Mouse (Mus musculus) midbrain, postnatal 0 days (tissue): Measurements from ENCODE around the gene Parp16. TPM values are rescaled to one million over a fixed set of nuclear protein-coding genes. Genes with fewer than 3 reads are reported as not detected.
"Not testable (repeated sequence)": the region's sequence is repeated elsewhere in the genome, so short reads cannot be mapped to it uniquely, and the experiment has no call there.

Experiments used
- ATAC-seq: fragments of 200-750 bp; cut with Nextera tagmentation; 2 replicates; pipeline ENCODE4 v1.8.0; 2017; ENCODE audit warnings: moderate number of reproducible peaks, mild to moderate bottlenecking, moderate TSS enrichment, moderate library complexity; ENCODE audit not compliant: low FRiP score
- DNase-seq: peaks from one replicate; pipeline ENCODE4 v3.0.0-alpha.2; 2015; ENCODE audit warnings: low spot score
- H3K27ac ChIP-seq: fragments of 300-500 bp; sonication (generic); 2 replicates; pipeline ENCODE4 v1.5.1; 2014; ENCODE audit warnings: low read depth, mild to moderate bottlenecking, low read length, mixed read lengths
- H3K27me3 ChIP-seq: fragments of 300-500 bp; sonication (generic); 2 replicates; pipeline ENCODE4 v1.6.1; 2014; ENCODE audit warnings: low read length, control low read depth, mixed read lengths; ENCODE audit not compliant: insufficient read depth
- H3K36me3 ChIP-seq: fragments of 300-500 bp; sonication (generic); 2 replicates; pipeline ENCODE4 v1.6.1; 2014; ENCODE audit warnings: low read length, control low read depth, mixed read lengths; ENCODE audit not compliant: insufficient read depth
- H3K4me1 ChIP-seq: fragments of 300-500 bp; sonication (generic); 2 replicates; pipeline ENCODE4 v1.6.1; 2014; ENCODE audit warnings: mild to moderate bottlenecking, control low read depth, antibody characterized with exemption, low read length, mixed read lengths; ENCODE audit not compliant: insufficient read depth
- H3K4me2 ChIP-seq: fragments of 300-500 bp; sonication (generic); 2 replicates; pipeline ENCODE4 v1.6.1; 2014; ENCODE audit warnings: low read depth, mild to moderate bottlenecking, low read length, mixed read lengths; ENCODE audit not compliant: poor library complexity, severe bottlenecking
- H3K4me3 ChIP-seq: fragments of 300-500 bp; sonication (generic); 2 replicates; pipeline ENCODE4 v1.5.1; 2014; ENCODE audit warnings: low read depth, mild to moderate bottlenecking, low read length, moderate library complexity
- H3K9ac ChIP-seq: fragments of 300-500 bp; sonication (generic); replicated peaks from 2 replicates; pipeline ENCODE4 v1.6.1; 2014; ENCODE audit warnings: mild to moderate bottlenecking, low read length, moderate library complexity, mixed read lengths; ENCODE audit not compliant: poor library complexity, severe bottlenecking
- H3K9me3 ChIP-seq: fragments of 300-500 bp; sonication (generic); 2 replicates; pipeline ENCODE4 v1.6.1; 2016; ENCODE audit warnings: low read length, control low read depth
- CTCF ChIP-seq: IDR thresholded peaks from 2 replicates; pipeline ENCODE4 v1.5.1; 2016; ENCODE audit warnings: antibody characterized with exemption, mild to moderate bottlenecking
- WGBS: fragments of 180-500 bp; shearing (Covaris S2); extraction: QIAGEN DNeasy Blood & Tissue Kit; methylation state at CpG from one replicate; pipeline ENCODE4 v1.1.7; 2014; 5-methylcytosine and 5-hydroxymethylcytosine counted together
- polyA plus RNA-seq: library from polyadenylated mRNA; unstranded; fragments of >200 nt; fragmentation: Nextera tagmentation; extraction: Ambion mirVana; gene quantifications from 2 replicates; pipeline ENCODE4 v1.2.1, GENCODE M21; 2015
- total RNA-seq: library from RNA; depleted of rRNA; stranded (reverse); fragments of >200 nt; gene quantifications from 2 replicates; pipeline ENCODE4 v1.2.3, GENCODE M21; 2014

Gene Parp16
- total and polyA plus RNA-seq, 2 experiments from 2014 or later: 7.0 to 7.5 TPM

DNA sequence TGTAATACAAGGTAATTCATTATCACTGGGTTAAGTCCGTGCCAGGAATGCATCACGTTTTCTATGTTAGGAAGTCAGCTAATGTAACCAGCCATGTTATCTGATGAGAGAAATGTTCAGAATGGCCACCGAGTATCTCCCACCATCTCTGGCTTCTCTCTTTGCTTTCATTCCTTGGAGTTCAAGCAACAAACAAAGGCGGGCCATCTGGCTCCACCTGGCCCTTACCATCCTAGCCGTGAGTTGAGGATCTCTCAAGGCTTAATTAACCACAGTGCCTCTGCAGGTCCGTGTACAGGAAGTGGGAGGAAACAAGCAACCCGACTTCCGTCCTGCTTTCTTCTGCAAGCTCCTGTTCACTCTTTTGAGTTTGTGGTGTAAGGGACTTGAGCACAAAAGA lies 21.8 kb downstream of the Parp16 start:
- DNase-seq (no peak), ATAC-seq (no peak)
- Histone ChIP-seq H3K4me1 (no peaks in the 10 kb centered on the region), H3K9me3 (no peaks in the 10 kb centered on the region), H3K36me3 (no peaks in the 10 kb centered on the region), H3K27me3 (no peaks in the 10 kb centered on the region), H3K4me3 (no peak overlapping the region), H3K4me2 (no peak overlapping the region), H3K27ac (no peak overlapping the region), H3K9ac (no peak overlapping the region)
- WGBS: 82% methylated on average over 8 of the region's 8 CpGs
- no peak for TF ChIP-seq CTCF

DNA sequence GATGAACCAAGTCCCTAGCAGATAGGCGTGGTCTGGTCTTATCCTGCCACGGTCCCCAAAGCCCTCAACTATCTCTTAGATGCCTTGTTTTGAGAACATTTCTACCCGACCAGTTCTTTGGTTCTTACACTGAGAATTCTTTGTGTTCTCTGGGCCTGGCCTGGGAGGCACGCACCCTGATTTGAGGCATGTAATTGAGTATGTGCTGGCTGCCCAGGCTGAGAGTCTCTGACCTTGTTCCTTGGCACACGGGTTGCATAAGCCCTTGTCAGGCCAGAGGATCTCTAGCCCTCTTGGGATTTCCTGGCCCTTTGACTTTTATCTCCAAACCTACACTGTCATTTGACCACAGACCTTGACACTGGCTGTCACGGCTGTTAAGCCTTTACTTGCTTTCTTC lies 22.5 kb downstream of the Parp16 start:
- Histone ChIP-seq H3K9me3 (no peaks in the 10 kb centered on the region), H3K4me1 (no peaks in the 10 kb centered on the region), H3K9ac (no peak overlapping the region), H3K36me3 (no peaks in the 10 kb centered on the region), H3K4me3 (no peak overlapping the region), H3K4me2 (no peak overlapping the region), H3K27me3 (no peaks in the 10 kb centered on the region), H3K27ac (no peak overlapping the region)
- TF ChIP-seq CTCF: no peak
- WGBS: 72% methylated on average over 6 of the region's 6 CpGs
- no peak for DNase-seq
- no peak for ATAC-seq

DNA sequence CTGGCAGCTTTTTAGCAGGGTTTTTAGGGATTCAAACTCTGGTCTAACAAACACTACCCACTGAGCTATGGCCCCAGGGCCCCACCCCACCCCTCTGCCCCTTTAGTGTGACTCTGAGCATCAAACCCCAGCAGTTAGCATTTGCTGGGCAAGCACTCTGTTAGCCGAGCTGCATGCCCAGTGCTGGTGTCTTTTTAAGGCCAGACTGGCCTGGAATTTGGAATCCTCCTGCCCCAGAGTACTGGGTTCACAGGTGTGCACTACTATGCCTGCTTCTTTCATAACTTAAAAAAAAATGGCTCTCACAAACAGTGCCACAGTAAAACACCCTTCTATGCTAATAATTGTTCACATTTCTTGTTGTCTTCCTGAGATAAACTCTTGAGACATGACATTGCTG lies 23.8 kb downstream of the Parp16 start:
- no peaks in the 10 kb centered on the region for H3K27me3 ChIP-seq
- ATAC-seq: no peak

DNA sequence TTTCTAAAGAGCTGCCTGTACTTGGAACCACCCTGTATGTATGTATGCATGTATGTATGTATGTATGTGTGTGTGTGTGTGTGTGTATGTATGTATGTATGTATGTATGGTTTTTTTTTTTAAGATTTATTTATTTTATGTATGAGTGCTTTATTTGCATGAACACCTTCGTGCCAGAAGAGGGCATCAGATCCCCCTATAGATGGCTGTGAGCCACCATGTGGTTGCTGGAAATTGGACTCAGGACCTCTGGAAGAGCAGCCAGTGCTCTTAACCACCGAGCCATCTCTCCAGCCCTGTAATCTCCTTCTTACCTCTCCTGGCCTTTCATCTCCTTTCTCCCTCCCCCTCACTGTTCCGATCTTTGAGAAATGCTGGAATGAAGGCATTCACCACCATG lies 25.2 kb downstream of the Parp16 start:
- H3K36me3 ChIP-seq, DNase-seq, H3K27me3 ChIP-seq, ATAC-seq, H3K27ac ChIP-seq, H3K4me2 ChIP-seq, H3K4me3 ChIP-seq, H3K9ac ChIP-seq, H3K9me3 ChIP-seq, H3K4me1 ChIP-seq: not testable (repeated sequence)
- WGBS: 49% methylated on average over 3 of the region's 3 CpGs
- peak; percentile 59 for TF ChIP-seq CTCF

More for the DNA sequence above, 23.8 kb downstream of the Parp16 start:
- Histone ChIP-seq H3K27ac (no peak overlapping the region), H3K4me3 (no peak overlapping the region), H3K9ac (no peak overlapping the region), H3K4me1 (no peaks in the 10 kb centered on the region), H3K9me3 (no peaks in the 10 kb centered on the region), H3K36me3 (no peaks in the 10 kb centered on the region), H3K4me2 (no peak overlapping the region)
- 78% methylated on average over 1 of the region's 1 CpGs for WGBS
- TF ChIP-seq CTCF: no peak
- DNase-seq: no peak

DNA sequence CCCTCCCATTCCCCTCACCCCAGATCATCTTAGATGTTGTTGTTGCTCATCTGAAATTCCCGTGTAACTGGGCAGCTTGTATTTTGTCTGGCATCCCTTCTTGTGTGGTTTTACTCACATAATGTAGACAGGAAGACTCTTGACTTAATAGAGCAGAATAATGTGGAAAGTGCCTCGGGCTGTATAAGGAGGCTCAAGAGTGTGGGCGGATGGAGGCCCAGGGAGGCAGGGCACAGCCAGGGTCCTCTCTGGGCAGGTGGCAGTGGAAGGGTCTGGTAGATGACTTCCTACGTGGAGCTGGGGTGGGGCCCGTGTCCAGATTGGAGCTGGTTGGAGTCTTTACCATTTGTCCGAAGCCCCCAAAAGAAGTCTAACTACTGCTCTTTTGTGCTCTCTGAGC lies 28.8 kb downstream of the Parp16 start:
- DNase-seq (no peak), ATAC-seq (no peak)
- TF ChIP-seq CTCF: no peak
- 82% methylated on average over 6 of the region's 6 CpGs for WGBS
- Histone ChIP-seq H3K4me1 (no peaks in the 10 kb centered on the region), H3K4me2 (no peak overlapping the region), H3K9ac (no peak overlapping the region), H3K9me3 (no peaks in the 10 kb centered on the region), H3K4me3 (no peak overlapping the region), H3K27ac (no peak overlapping the region), H3K27me3 (no peaks in the 10 kb centered on the region), H3K36me3 (peaks cover 11% of the 10 kb centered on the region; the same call in 1 of the 2 replicates)

- Histone ChIP-seq H3K27me3 (no peaks in the 10 kb centered on the region), H3K27ac (no peak overlapping the region), H3K4me2 (no peak overlapping the region), H3K36me3 (peaks cover 17% of the 10 kb centered on the region), H3K9ac (no peak overlapping the region), H3K9me3 (no peaks in the 10 kb centered on the region), H3K4me3 (no peak overlapping the region), H3K4me1 (no peaks in the 10 kb centered on the region)
- DNase-seq: peak; percentile 55
- WGBS: 38% methylated on average over 4 of the region's 4 CpGs
- no peak for ATAC-seq
- peak; percentile 73 for TF ChIP-seq CTCF
These were observed 30.6 kb downstream of the Parp16 start for GRCm38 (mm10) chr9:65225795-65226194.
